Mouse (Mus musculus): ENCODE measurements around the gene Exoc8.

Exoc8 gene

GRCm38 (mm10) chr8:124909936-124910335 lies 12.4 kb upstream of the Exoc8 start:
- DNase-seq (ENCODE audit: low spot score): no peak

- no peak for DNase-seq (ENCODE audit: low spot score)
Measured at GRCm38 (mm10) chr8:124905482-124905881, 8.0 kb upstream of the Exoc8 start.

GRCm38 (mm10) chr8:124903198-124903597 lies 5.7 kb upstream of the Exoc8 start:
- DNase-seq (ENCODE audit: low spot score): no peak

GRCm38 (mm10) chr8:124898251-124898905 lies 873 bp upstream of the Exoc8 start:
- peak; percentile 68 for DNase-seq (ENCODE audit: low spot score)

- DNase-seq (ENCODE audit: low spot score): peak; percentile 62
Measured at GRCm38 (mm10) chr8:124896632-124897385, 696 bp downstream of the Exoc8 start.

GRCm38 (mm10) chr8:124896010-124896631 lies 1.4 kb downstream of the Exoc8 start:
- no peak for DNase-seq (ENCODE audit: low spot score)

GRCm38 (mm10) chr8:124892596-124892995 lies 4.9 kb downstream of the Exoc8 start:
- DNase-seq (ENCODE audit: low spot score): no peak

- DNase-seq (ENCODE audit: low spot score): no peak
Measured at GRCm38 (mm10) chr8:124888385-124888784, 9.1 kb downstream of the Exoc8 start.

- DNase-seq (ENCODE audit: low spot score): no peak
Measured at GRCm38 (mm10) chr8:124878946-124879526, 18.5 kb downstream of the Exoc8 start.

GRCm38 (mm10) chr8:124878141-124878540 lies 19.4 kb downstream of the Exoc8 start:
- no peak for DNase-seq (ENCODE audit: low spot score)

- peak; percentile 50 for DNase-seq (ENCODE audit: low spot score)
Measured at GRCm38 (mm10) chr8:124872690-124873089, 24.8 kb downstream of the Exoc8 start.

- no peak for DNase-seq (ENCODE audit: low spot score)
Measured at GRCm38 (mm10) chr8:124872081-124872480, 25.4 kb downstream of the Exoc8 start.

GRCm38 (mm10) chr8:124871474-124871873 lies 26.0 kb downstream of the Exoc8 start:
- DNase-seq (ENCODE audit: low spot score): no peak

GRCm38 (mm10) chr8:124869708-124870107 lies 27.8 kb downstream of the Exoc8 start:
- DNase-seq (ENCODE audit: low spot score): no peak

GRCm38 (mm10) chr8:124867126-124867525 lies 30.4 kb downstream of the Exoc8 start:
- DNase-seq (ENCODE audit: low spot score): no peak

GRCm38 (mm10) chr8:124866669-124867068 lies 30.8 kb downstream of the Exoc8 start:
- DNase-seq (ENCODE audit: low spot score): no peak

- peak; percentile 67 for DNase-seq (ENCODE audit: low spot score)
Measured at GRCm38 (mm10) chr8:124863729-124864128, 33.8 kb downstream of the Exoc8 start.

- no peak for DNase-seq (ENCODE audit: low spot score)
Measured at GRCm38 (mm10) chr8:124863163-124863677, 34.3 kb downstream of the Exoc8 start.

GRCm38 (mm10) chr8:124862321-124863162 lies 35.0 kb downstream of the Exoc8 start, which contains the start of the genes Gnpat and 2810004N23Rik:
Gene Gnpat, plus strand, starts transcription at chr8:124863033.
Gene 2810004N23Rik, minus strand, starts transcription at chr8:124863120.
- peak; percentile 88 for DNase-seq (ENCODE audit: low spot score)

GRCm38 (mm10) chr8:124860188-124860587 lies 37.3 kb downstream of the Exoc8 start:
- peak; percentile 55 for DNase-seq (ENCODE audit: low spot score)

- DNase-seq (ENCODE audit: low spot score): peak; percentile 49
Measured at GRCm38 (mm10) chr8:124859466-124859865, 38.0 kb downstream of the Exoc8 start.

Measured in adipocyte (in vitro differentiated cells).